Mouse (Mus musculus) limb, embryonic 13.5 days (tissue): Measurements from ENCODE around the gene Sord. TPM values are rescaled to one million over a fixed set of nuclear protein-coding genes. Genes with fewer than 3 reads are reported as not detected.

Source experiments
- ATAC-seq: fragments of 200-750 bp; cut with Nextera tagmentation; 2 replicates; pipeline ENCODE4 v1.8.0; 2017; ENCODE audit warnings: low read depth, moderate number of reproducible peaks, moderate TSS enrichment; ENCODE audit not compliant: low FRiP score
- H3K27ac ChIP-seq: fragments of 300-500 bp; sonication (generic); 2 replicates; pipeline ENCODE4 v1.5.1; 2015; ENCODE audit warnings: inconsistent platforms, mild to moderate bottlenecking, moderate library complexity
- H3K27me3 ChIP-seq: fragments of 300-500 bp; sonication (generic); 2 replicates; pipeline ENCODE4 v1.6.1; 2015; ENCODE audit warnings: mild to moderate bottlenecking, inconsistent platforms
- H3K36me3 ChIP-seq: fragments of 300-500 bp; sonication (generic); 2 replicates; pipeline ENCODE4 v1.6.1; 2015; ENCODE audit warnings: inconsistent platforms, mild to moderate bottlenecking, moderate library complexity
- H3K4me1 ChIP-seq: fragments of 300-500 bp; sonication (generic); 2 replicates; pipeline ENCODE4 v1.6.1; 2015; ENCODE audit warnings: inconsistent platforms
- H3K4me2 ChIP-seq: fragments of 300-500 bp; sonication (generic); replicated peaks from 2 replicates; pipeline ENCODE4 v1.6.1; 2015; ENCODE audit warnings: inconsistent platforms, mild to moderate bottlenecking, moderate library complexity
- H3K4me3 ChIP-seq: fragments of 300-500 bp; sonication (generic); 2 replicates; pipeline ENCODE4 v1.5.1; 2015; ENCODE audit warnings: moderate library complexity, mild to moderate bottlenecking, inconsistent platforms
- H3K9ac ChIP-seq: fragments of 300-500 bp; sonication (generic); 2 replicates; pipeline ENCODE4 v1.6.1; 2015; ENCODE audit warnings: mild to moderate bottlenecking, inconsistent platforms
- H3K9me3 ChIP-seq: fragments of 300-500 bp; sonication (generic); 2 replicates; pipeline ENCODE4 v1.6.1; 2016; ENCODE audit warnings: inconsistent platforms
- WGBS: fragments of 180-500 bp; shearing (Covaris S2); methylation state at CpG from one replicate; pipeline ENCODE4 v1.1.7; 2015; 5-methylcytosine and 5-hydroxymethylcytosine counted together
- polyA plus RNA-seq: library from polyadenylated mRNA; unstranded; fragments of >200 nt; fragmentation: Nextera tagmentation; extraction: Ambion mirVana; gene quantifications from 2 replicates; pipeline ENCODE4 v1.2.1, GENCODE M21; 2015

Gene Sord
- polyA plus RNA-seq, 1 experiment from 2014 or later: 22.9 TPM

DNA sequence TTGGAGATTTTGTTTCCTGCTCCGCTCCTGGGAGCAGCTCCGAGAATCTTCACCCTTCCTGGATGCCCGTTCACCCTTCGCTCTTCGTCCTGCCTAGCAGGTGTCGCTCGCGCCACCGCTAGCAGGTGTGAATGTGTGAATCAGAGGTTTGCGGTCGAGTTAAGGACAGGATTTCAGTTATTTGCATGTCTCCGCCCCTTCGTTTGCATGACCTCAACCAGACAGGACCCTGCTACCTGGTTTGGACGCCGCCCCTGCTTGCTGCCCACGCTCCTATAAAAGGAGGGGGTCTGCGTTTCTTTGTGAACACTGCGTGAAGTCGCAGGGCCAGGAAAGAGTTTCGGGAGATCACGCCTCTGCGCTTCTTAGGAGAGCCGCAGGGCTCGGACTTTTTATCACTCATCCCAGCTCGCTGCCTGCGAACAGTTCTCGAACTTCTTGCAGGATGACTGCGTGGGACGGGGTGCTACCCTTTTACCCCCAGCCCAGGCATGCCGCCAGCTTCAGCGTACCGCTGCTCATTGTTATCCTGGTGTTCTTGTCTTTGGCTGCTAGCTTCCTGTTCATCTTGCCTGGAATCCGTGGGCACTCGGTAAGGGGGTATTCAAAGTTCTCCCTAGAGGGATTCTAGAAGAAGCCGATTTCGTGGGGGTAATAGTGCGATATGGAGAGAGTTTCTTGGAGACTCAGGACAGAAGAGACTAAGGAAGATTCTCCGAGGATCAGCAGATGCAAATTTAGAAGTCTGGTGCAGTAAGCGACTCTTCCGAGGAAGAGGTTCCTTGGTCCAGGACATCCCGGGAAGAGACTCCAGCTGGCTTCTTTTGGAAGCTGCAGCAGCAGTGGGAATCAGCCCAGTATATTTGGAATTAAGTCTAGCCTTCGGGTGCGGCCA, 64.3 kb downstream of the Sord start, which contains the start of gene Duoxa2:
Gene Duoxa2, plus strand, starts transcription at position 305 of the 895 bp plus-strand sequence.
- under 1% methylated on average over 43 of the region's 43 CpGs for WGBS
- no peaks in the 10 kb centered on the region for H3K9me3 ChIP-seq
- H3K4me2 ChIP-seq: peak within 1 kb of the TSS; percentile 59
- no peaks in the 10 kb centered on the region for H3K36me3 ChIP-seq
- peaks cover 99% of the 10 kb centered on the region for H3K27me3 ChIP-seq
- peak within 1 kb of the TSS; percentile 13; the same call in 1 of the 2 replicates for H3K9ac ChIP-seq
- ATAC-seq: no peak
- H3K4me1 ChIP-seq: peaks cover 40% of the 10 kb centered on the region
- peak within 1 kb of the TSS; percentile 35 for H3K4me3 ChIP-seq
- H3K27ac ChIP-seq: no peak within 1 kb of the TSS

DNA sequence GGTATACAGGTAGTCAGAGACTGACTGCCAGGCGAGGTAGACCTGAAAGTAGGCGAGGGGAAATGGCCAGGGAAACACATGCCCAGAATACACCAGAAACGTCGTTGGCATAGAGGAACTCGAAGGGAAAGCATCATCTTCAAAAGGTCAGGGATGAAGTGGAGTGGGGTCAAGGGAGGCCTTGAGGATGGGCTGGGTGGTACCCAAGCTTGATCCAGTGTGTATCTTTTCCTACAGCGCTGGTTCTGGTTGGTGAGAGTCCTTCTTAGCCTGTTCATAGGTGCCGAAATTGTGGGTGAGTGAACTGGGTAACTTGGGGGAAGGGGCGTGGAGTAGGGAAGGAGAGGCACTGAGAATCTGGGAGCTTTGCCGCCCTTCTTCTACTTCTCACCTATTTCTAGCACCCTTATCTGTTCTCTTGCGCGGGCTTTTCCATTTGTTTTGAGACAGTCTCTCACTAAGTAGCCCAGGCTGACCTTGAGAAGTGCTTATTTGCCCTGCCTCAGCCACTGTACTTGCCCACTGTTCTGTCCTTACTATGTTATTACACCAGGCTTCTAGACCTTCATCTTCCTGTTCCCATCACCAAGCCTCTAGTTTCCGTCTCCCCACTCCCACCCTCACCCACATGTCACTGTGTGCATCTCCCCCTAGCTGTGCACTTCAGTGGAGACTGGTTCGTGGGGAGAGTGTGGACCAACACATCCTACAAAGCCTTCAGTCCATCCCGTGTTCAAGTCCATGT, 65.5 kb downstream of the Sord start:
- Histone ChIP-seq H3K9me3 (no peaks in the 10 kb centered on the region), H3K36me3 (no peaks in the 10 kb centered on the region), H3K4me2 (no peak overlapping the region), H3K27ac (no peak overlapping the region), H3K27me3 (peaks cover 99% of the 10 kb centered on the region), H3K9ac (no peak overlapping the region), H3K4me3 (no peak overlapping the region), H3K4me1 (peaks cover 38% of the 10 kb centered on the region)
- no peak for ATAC-seq
- WGBS: 6% methylated on average over 14 of the region's 14 CpGs

DNA sequence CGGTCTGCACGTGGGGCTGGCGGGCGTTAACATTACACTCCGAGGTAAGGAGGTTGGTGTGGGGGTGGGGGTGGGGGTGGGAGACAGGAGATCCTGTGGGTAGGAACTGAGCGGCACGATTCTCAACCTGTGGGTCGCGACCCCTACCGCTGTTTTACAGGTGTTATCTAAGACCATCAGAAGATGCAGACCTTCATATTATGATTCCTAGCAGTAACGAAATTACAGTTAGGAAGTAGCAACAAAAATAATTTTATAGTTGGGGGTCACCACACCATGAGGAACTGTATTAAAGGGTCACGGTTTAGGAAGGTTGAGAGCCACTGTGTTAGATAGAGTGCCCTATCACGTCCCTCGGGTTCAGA, 66.1 kb downstream of the Sord start:
- WGBS: 5% methylated on average over 14 of the region's 14 CpGs
- ATAC-seq: no peak

DNA sequence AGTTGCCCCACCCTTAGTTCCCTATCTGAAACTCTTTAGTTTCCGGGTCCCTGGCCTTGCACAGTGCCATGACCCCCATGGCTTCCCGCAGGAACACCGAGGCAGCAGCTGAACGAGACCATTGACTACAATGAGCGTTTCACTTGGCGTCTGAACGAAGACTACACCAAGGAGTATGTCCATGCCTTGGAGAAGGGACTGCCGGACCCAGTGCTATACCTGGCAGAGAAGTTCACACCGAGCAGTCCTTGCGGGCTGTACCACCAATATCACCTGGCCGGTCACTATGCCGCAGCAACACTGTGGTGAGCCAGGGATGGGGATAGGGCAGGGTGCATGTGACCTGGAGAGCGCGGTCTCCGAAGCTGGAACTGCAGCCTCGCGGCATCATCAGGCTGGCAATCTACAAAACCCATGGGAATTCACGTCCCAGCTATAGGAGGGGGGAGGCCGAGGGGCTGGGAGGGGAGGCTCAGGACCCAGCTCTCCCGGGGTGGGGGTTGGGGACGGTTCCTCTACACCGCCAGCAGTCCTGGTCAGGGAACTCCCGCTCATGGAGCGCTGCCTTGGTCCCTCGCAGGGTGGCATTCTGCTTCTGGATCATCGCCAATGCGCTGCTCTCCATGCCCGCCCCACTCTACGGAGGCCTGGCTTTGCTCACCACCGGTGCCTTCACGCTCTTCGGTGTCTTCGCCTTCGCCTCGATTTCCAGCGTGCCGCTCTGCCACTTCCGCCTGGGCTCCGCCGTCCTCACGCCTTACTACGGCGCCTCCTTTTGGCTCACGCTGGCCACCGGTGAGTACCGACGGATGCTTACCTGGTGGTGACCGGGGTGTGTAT, 66.8 kb downstream of the Sord start:
- H3K27ac ChIP-seq: no peak overlapping the region
- H3K4me1 ChIP-seq: peaks cover 37% of the 10 kb centered on the region
- peak overlapping the region; percentile 32; the same call in 1 of the 2 replicates for H3K9ac ChIP-seq
- peaks cover 97% of the 10 kb centered on the region for H3K27me3 ChIP-seq
- H3K9me3 ChIP-seq: no peaks in the 10 kb centered on the region
- WGBS: under 1% methylated on average over 48 of the region's 48 CpGs
- H3K36me3 ChIP-seq: no peaks in the 10 kb centered on the region
- H3K4me3 ChIP-seq: peak overlapping the region; percentile 43
- ATAC-seq: 0 out of 2 replicates have a peak, but pooled peaks have one; percentile 24
- peak overlapping the region; percentile 78 for H3K4me2 ChIP-seq

More for the DNA sequence above, 66.1 kb downstream of the Sord start:
- Histone ChIP-seq H3K4me2 (peak overlapping the region; percentile 78; the same call in 1 of the 2 replicates), H3K4me3 (peak overlapping the region; percentile 43; the same call in 1 of the 2 replicates), H3K9me3 (no peaks in the 10 kb centered on the region), H3K27me3 (peaks cover 99% of the 10 kb centered on the region), H3K4me1 (peaks cover 37% of the 10 kb centered on the region), H3K36me3 (no peaks in the 10 kb centered on the region), H3K27ac (no peak overlapping the region), H3K9ac (no peak overlapping the region)

DNA sequence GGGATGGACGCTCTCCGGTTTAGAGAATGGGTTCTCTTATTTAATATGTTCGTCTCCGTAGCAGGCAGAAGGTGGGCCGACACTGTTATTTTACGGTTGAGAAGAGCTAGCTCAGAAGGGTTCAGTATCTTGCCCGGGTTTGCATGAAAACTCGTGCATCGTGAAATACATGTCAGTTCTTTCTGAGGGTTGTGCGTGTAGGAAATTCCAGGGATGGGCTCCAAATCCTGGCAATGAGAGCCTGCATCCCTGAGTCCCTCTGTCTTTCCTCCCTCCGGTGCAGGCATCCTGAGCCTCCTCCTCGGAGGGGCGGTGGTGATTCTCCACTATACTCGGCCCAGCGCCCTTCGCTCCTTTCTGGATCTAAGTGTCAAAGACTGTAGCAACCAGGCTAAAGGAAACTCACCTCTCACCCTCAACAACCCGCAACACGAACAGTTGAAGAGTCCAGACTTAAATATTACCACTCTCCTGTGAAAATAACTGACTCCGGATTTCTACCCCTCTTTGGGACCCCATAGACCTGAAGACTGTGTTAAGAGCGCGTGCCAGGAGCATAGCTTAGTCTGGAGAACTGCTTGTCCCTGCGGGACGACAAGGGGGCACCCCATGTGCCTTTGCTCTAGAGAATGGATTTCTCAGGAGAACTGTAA, 67.5 kb downstream of the Sord start:
- H3K9ac ChIP-seq: 0 out of 2 replicates have a peak overlapping the region, but pooled peaks have one; percentile 25
- ATAC-seq: no peak
- WGBS: 7% methylated on average over 23 of the region's 23 CpGs

DNA sequence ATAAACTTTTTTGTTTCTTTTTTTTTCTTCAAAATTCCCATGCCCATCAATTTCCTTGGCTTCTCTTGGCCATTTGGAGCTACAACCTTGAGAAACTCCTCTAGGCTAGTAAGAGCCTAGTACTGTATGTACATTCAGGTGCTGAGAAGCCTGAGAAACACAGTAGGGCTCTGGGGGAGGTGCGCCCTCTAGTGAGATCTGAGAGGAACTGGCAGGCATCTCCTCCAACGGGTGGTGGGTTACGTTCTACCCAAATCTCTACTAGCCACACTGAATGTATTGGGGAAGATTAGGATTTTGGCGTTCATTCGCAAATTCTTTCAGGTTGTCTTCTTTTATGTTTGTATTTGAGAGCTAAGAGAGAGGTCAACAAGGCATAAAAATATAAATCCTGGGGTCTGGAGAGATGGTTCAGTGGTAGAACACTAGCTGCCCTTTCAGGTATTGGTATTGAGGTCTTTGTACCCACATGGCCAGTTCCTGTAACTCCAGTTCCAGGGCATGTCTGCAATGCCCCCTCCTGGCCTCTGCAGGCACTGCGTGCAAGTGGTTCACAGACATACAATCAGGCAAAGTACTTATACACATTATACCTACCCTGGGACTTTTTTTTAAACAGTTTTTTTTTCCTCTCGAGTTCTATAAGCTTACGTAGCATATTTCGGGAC, 68.2 kb downstream of the Sord start:
- H3K36me3 ChIP-seq: no peaks in the 10 kb centered on the region
- H3K9ac ChIP-seq: no peak overlapping the region
- ATAC-seq: no peak
- H3K4me3 ChIP-seq: no peak overlapping the region
- no peak overlapping the region for H3K4me2 ChIP-seq
- peaks cover 31% of the 10 kb centered on the region for H3K4me1 ChIP-seq
- peaks cover 97% of the 10 kb centered on the region for H3K27me3 ChIP-seq
- H3K27ac ChIP-seq: no peak overlapping the region
- 12% methylated on average over 9 of the region's 9 CpGs for WGBS
- H3K9me3 ChIP-seq: no peaks in the 10 kb centered on the region

More for the DNA sequence above, 67.5 kb downstream of the Sord start:
- H3K9me3 ChIP-seq: no peaks in the 10 kb centered on the region
- H3K36me3 ChIP-seq: no peaks in the 10 kb centered on the region
- peaks cover 37% of the 10 kb centered on the region for H3K4me1 ChIP-seq
- peak overlapping the region; percentile 78 for H3K4me2 ChIP-seq
- H3K4me3 ChIP-seq: peak overlapping the region; percentile 43
- H3K27ac ChIP-seq: no peak overlapping the region
- peaks cover 97% of the 10 kb centered on the region for H3K27me3 ChIP-seq

DNA sequence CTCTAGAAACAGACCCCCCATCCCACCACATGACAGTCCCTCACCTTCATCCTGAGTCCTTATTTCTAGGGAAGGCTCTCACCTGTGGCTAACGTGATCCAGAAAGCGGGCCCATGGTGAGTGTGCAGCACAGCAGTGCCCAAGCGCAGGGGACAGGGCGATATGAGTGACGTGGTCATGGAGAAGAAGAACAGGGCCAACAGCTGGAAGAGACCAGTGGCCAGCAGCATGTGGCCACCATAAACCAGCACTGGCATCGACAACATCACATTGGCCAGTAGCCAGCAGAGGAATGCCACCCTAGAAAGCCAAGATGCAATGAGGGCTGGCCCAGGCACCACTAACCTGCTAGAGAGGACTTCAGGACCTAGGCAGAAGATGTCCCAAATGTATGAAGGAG, 70.0 kb downstream of the Sord start:
- no peaks in the 10 kb centered on the region for H3K36me3 ChIP-seq
- H3K4me3 ChIP-seq: no peak overlapping the region
- H3K4me2 ChIP-seq: no peak overlapping the region
- H3K4me1 ChIP-seq: peaks cover 14% of the 10 kb centered on the region
- ATAC-seq: no peak
- H3K9ac ChIP-seq: no peak overlapping the region
- H3K27ac ChIP-seq: no peak overlapping the region
- H3K27me3 ChIP-seq: peaks cover 91% of the 10 kb centered on the region
- 88% methylated on average over 6 of the region's 6 CpGs for WGBS
- H3K9me3 ChIP-seq: no peaks in the 10 kb centered on the region

DNA sequence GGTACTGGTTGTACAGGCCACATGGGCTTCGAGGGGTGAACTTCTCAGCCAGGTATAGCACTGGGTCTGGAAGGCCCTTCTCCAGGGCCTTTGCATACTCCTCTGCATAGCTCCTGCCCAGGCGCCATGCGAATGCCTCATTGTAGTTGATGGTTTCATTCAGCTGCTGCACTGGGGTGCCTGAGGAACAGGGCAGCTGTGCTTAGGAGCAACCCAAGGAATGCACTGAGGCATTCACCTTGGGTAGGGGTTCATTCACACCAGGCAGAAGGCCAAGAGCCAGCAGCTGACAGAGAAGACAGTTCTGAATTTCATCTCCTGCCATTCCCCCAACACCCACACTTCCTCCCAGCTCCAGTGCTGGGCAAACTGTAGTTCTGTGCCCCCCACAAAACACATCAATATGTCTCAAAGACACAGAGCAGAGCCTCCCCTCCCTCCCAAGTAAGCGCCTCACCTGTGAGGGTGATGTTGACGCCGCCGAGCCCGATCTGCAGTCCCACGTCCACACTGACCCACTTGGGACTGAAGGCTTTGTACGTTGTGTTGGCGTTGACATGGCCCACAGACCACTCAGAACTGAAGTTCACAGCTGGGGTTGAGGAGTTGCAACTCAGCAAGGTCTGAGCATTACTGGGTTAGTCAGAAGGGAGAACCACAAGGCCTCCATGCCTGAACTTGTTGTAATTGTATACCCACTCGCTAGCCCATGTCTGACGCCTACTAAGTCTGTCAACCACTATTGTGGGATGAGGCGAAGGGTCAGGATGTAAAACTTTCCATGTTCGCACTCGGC, 70.7 kb downstream of the Sord start:
- Histone ChIP-seq H3K4me3 (no peak overlapping the region), H3K27ac (no peak overlapping the region), H3K4me1 (peaks cover 14% of the 10 kb centered on the region), H3K36me3 (no peaks in the 10 kb centered on the region), H3K27me3 (peaks cover 89% of the 10 kb centered on the region), H3K9ac (no peak overlapping the region), H3K9me3 (no peaks in the 10 kb centered on the region), H3K4me2 (no peak overlapping the region)
- ATAC-seq: no peak
- WGBS: 83% methylated on average over 16 of the region's 16 CpGs

DNA sequence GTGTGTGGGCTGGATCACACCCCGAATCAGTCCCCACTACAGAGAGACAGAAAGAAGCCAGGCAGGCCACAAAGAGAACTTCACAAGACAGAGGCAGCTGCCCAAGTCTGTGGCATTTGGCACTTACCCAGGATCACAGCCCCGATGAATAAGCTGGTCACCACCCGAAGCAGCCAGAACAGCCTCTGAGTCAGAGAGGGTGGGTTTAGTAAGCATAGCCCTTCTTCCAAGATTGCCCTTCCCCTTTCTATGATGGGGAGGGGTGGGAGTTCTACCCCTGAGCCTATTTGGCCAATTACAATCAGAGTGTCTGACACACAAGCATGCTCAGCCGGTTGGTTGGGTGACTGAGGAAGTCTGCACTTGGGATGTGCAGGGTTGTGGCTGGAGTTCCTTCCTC, 71.6 kb downstream of the Sord start:
- H3K27me3 ChIP-seq: peaks cover 89% of the 10 kb centered on the region
- WGBS: 46% methylated on average over 4 of the region's 4 CpGs
- H3K4me1 ChIP-seq: peaks cover 11% of the 10 kb centered on the region
- no peaks in the 10 kb centered on the region for H3K9me3 ChIP-seq
- ATAC-seq: no peak
- no peaks in the 10 kb centered on the region for H3K36me3 ChIP-seq
- no peak overlapping the region for H3K27ac ChIP-seq
- H3K4me2 ChIP-seq: no peak overlapping the region
- no peak overlapping the region for H3K9ac ChIP-seq
- H3K4me3 ChIP-seq: no peak overlapping the region

DNA sequence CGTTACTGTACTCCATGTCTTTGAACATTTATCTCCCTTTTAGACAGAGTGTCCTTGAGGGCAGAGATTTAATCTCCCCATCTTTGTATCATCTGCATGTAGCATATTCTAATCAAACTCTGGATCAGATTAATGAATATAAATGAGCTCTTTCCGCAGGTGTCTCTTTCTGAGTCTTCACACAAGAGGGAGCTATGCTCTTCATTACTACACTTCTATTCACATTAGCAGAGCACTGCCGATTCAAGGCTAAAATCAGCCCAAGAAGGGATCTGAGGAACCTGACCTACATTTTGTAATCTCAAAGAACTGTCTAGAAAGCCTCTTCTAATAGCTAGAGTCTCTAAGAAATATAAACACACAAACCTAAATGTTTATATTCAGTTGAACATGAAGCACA, 75.1 kb downstream of the Sord start:
- Histone ChIP-seq H3K4me3 (no peak overlapping the region), H3K9ac (no peak overlapping the region), H3K36me3 (no peaks in the 10 kb centered on the region), H3K27ac (no peak overlapping the region), H3K4me2 (no peak overlapping the region), H3K27me3 (peaks cover 90% of the 10 kb centered on the region), H3K9me3 (no peaks in the 10 kb centered on the region), H3K4me1 (peaks cover 11% of the 10 kb centered on the region; the same call in 1 of the 2 replicates)
- no peak for ATAC-seq
- 46% methylated on average over 3 of the region's 3 CpGs for whole genome bisulfite sequencing
